Mouse (Mus musculus): Measurements from ENCODE around the gene Washc1. TPM values are rescaled to one million over a fixed set of nuclear protein-coding genes. Genes with fewer than 3 reads are reported as not detected.

The Washc1 gene
- polyA plus RNA-seq (2012; rRNA removed; ENCODE audit: low replicate concordance) = 20.9 and 33.3 TPM in 2 replicates

GRCm38 (mm10) chr17:66111402-66111959, at the start of gene Washc1:
Gene Washc1 (plus strand): TSS chr17:66111545.

GRCm38 (mm10) chr17:66076934-66077333, 34.4 kb upstream of the Washc1 start, which contains the start of gene Ankrd12:
Gene Ankrd12 (minus strand): TSS chr17:66077089.

GRCm38 (mm10) chr17:66101380-66102330, 9.7 kb upstream of the Washc1 start, which contains the start of gene Ndufv2:
Gene Ndufv2 (minus strand): TSS chr17:66101559.

GRCm38 (mm10) chr17:66123066-66123815, 11.9 kb downstream of the Washc1 start, which contains the start of gene Ddx11:
Gene Ddx11 (plus strand): TSS chr17:66123520.

Other genes starting within 250 kb of the Washc1 start
- gene Ralbp1, start 225.7 kb upstream of the Washc1 start, polyA plus RNA-seq (2012; rRNA removed; ENCODE audit: low replicate concordance) = 18.3 and 23.5 TPM in 2 replicates
- gene Twsg1, start 160.3 kb upstream of the Washc1 start, polyA plus RNA-seq (2012; rRNA removed; ENCODE audit: low replicate concordance) = 7.2 and 17.4 TPM in 2 replicates
- gene Ankrd12, start 34.5 kb upstream of the Washc1 start, polyA plus RNA-seq (2012; rRNA removed; ENCODE audit: low replicate concordance) = 0.57 and 0.85 TPM in 2 replicates
- 32.1 and 33.1 TPM in 2 replicates for gene Ndufv2, start 10.0 kb upstream of the Washc1 start, polyA plus RNA-seq (2012; rRNA removed; ENCODE audit: low replicate concordance)
- gene Ddx11, start 12.0 kb downstream of the Washc1 start, polyA plus RNA-seq (2012; rRNA removed; ENCODE audit: low replicate concordance) = 2.0 and 4.2 TPM in 2 replicates